Mouse (Mus musculus): ENCODE data around the gene Ppid.

Gene Ppid

GRCm38 (mm10) chr3:79590863-79591792 lies at the start of gene Ppid:
TSS of gene Ppid (plus strand) at chr3:79591342.
- peak; percentile 54 for DNase-seq (ENCODE audit: low read depth)

GRCm38 (mm10) chr3:79542585-79542984 lies 48.6 kb upstream of the Ppid start:
- peak; percentile 87 for DNase-seq (ENCODE audit: low read depth)

DNA sequence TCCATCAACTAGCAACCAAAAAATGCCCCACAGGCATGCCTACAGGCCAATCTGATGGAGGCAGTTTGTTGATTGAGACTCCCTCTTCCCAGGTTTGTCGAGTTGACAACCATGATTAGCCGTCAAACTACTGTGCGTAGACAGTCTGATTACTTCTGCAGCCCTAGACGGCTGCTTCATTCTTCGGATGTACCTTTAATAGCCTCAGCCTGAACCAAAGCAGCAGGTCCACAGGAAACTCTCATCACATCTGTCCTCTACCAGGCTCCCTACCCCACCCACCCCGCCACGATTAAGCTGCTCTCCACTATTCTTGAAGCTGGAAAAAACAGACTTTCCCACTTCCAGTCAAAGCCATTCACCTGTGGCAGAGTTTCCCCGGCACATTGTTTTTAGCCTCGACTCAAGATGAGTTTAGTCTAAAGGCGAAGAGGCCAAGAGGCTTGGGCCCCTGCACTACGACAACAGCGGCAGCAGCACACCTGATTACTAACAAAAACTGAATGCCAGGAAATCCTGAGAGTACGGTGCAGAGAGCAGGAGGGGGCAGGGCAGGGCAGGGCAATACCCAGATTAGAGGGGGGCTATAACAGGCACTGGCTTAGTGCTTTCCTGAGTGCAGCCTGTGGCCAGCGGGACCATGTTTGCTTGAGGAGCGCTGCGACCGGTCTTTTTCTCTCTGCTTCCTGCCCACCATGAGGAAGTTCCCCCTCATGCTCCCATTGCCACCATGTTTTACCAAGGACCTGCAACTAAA lies 42.3 kb upstream of the Ppid start:
- DNase-seq (ENCODE audit: low read depth), result no peak

DNA sequence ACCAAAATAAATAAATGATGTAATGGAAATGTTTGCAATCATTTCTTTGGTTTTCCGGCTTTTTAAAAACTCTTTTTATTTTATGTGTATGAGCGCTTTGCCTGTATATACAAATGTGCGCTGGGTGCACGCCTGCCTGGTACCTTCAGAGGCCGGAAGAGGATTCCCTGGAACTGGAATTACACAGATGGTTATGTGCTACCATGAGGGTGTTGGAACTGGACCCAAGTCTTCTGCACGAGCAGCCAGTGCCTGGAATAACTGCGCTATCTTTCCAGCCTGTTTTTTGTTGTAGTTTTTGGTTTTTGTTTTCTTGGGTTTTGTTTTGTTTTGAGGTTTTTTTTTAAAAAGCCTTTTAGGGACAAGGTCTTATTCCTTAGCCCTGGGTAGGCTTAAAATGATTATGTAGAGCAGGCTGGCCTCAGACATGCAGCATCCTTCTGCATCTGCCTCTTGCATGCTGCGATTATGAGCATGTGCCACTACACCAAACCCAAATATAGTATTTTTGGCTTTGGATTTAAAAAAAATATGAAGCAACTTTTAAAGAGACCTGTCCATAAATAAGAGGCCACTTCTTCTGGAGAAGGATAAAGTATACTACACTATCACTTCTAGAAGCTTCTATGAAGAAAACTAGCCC lies 41.3 kb upstream of the Ppid start:
- no peak for DNase-seq (ENCODE audit: low read depth)

DNA sequence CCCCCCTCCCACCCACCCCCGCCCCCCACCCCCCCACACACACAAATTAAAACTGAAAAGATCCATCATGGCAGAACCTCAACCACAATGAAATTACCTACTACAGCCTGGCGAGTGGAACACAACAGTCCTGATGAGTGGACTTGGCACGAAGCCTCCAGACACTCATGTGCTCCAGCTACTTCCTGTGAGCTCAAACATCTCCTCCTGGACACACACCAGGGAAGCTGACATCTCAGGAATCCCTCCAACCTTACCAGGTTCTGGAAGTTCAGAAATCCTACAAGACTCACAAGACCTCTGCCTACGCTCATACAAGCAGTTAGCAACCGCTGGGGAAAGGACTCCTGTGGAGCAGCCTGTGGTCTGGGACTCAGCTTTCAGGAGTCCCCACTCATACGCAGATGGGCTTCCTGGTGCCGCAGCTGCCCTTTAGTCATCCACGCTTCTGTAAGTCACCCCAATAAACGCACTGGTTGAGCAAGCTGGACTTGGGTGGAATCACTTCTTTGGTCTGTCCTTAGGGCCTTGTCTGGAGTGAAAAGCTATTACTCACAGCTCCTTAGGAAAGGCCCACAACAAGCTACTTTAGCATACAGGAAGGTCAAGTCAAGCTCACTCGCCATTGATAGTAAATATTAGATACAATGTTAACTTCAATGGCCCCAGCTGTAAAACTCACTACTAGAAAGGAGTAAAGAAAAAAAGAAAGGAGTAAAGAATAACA lies 39.2 kb upstream of the Ppid start:
- peak; percentile 73 for DNase-seq (ENCODE audit: low read depth)

DNA sequence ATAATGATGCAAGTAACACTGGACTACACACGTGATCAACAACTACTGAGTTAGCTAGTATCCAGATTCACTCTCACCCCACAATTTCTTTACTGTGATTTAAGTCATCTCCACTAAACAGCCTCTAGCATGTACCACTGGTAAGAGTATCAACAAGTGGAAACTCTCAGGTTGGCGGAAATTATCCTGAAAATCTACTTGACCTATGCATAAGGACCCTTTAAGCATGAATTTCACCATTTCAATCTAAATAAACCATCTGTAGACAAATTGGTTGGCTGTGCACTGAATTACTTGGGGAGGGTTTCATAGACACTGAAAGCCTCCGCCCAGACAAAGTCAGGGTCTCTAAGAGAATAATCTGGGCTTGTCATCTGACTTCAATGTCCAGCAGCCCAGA lies 37.4 kb upstream of the Ppid start:
- DNase-seq (ENCODE audit: low read depth), result no peak

- no peak for DNase-seq (ENCODE audit: low read depth)
These were observed 36.1 kb upstream of the Ppid start for GRCm38 (mm10) chr3:79555061-79555460.

- peak; percentile 70 for DNase-seq (ENCODE audit: low read depth)
These were observed 31.9 kb upstream of the Ppid start for GRCm38 (mm10) chr3:79559021-79559772.

- DNase-seq (ENCODE audit: low read depth), result no peak
These were observed 31.4 kb upstream of the Ppid start for GRCm38 (mm10) chr3:79559773-79560045.

- DNase-seq (ENCODE audit: low read depth), result no peak
These were observed 30.6 kb upstream of the Ppid start for GRCm38 (mm10) chr3:79560555-79560954.

GRCm38 (mm10) chr3:79561784-79562715 lies 29.1 kb upstream of the Ppid start:
- DNase-seq (ENCODE audit: low read depth), result no peak

- no peak for DNase-seq (ENCODE audit: low read depth)
These were observed 27.6 kb upstream of the Ppid start for GRCm38 (mm10) chr3:79563511-79563910.

DNA sequence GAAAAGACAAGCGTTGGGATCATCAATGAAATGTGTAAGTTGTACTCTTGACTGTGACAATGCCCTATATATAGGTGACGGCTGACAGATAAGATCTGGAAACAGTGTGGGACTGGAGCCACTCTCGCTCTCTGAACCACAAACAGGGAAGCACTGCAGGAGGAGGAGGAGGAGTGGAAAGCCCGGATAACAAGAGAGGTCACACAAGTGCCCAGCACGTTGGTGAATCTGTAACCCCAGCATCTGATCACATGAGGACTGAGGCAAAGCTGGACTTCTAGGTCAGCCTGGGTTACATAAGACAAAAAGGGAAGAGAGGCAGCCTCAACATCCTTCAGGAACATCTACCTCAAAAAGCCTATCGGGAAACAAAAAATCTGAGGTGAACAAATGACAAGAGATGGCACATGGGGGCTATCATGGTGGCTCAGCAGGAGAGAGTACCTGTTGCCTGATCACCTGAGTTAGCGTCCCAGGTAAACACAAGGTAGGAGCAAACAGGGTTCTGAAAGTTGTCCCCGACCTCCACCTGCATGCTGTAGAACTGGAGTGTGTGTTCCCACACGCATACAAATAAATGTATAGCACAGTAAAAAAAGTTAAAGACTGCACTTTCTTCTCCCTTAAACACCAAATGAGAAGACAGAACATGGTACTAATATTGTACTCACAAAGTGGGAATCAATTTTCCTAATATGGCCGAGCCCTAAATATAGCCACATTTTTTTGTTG lies 26.1 kb upstream of the Ppid start:
- DNase-seq (ENCODE audit: low read depth), result no peak

DNA sequence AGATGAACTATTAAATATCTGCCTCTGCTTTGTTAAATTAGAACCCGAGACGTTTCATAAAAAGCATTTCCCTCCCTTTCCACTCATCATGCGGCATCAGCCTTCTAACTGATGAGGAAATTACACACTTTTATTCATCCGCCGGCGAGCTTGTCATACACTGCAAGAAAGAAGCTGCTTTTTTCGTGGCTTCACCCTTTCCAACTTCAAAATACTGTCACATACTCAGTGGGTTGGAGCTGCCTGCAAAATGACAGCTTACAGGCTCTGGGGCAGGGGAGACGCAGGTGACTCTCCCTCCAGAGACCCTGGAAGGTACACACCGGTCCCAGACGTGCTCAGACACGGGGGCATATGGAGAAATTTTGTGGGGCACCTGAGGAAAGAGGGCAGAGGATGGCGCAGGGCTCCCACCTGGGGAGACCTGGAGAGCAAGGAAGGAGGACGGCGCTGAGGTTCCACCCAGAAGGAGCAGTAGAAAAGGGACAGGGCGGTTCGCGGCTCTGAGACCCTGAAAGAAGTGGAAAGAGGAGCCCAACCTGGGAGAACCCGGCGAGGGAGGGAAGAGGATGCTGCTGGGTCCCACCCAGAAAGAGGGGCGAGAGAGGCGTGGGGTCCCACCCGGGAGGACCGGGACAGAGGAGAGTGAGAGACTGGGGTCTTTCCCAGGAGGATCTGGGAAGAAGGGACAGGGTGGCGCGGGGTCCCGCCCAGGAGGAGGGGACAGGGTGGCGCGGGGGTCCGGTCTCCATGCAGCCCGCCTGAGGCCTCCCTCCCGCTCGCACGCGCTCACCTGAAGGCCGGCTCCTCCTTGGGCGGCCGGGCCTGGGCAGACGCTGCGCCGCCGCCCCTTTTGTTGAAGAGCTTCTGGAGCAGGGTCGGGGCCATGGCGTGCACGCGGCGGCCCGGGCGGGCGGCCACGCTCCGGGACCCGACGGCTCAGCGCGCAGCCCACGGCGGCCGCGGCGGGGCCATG lies 24.1 kb upstream of the Ppid start:
- DNase-seq (ENCODE audit: low read depth), result no peak

GRCm38 (mm10) chr3:79567703-79568362 lies 23.3 kb upstream of the Ppid start, which contains the start of gene Fnip2:
TSS of gene Fnip2 (minus strand) at chr3:79567796.
- DNase-seq (ENCODE audit: low read depth), result peak; percentile 92

DNA sequence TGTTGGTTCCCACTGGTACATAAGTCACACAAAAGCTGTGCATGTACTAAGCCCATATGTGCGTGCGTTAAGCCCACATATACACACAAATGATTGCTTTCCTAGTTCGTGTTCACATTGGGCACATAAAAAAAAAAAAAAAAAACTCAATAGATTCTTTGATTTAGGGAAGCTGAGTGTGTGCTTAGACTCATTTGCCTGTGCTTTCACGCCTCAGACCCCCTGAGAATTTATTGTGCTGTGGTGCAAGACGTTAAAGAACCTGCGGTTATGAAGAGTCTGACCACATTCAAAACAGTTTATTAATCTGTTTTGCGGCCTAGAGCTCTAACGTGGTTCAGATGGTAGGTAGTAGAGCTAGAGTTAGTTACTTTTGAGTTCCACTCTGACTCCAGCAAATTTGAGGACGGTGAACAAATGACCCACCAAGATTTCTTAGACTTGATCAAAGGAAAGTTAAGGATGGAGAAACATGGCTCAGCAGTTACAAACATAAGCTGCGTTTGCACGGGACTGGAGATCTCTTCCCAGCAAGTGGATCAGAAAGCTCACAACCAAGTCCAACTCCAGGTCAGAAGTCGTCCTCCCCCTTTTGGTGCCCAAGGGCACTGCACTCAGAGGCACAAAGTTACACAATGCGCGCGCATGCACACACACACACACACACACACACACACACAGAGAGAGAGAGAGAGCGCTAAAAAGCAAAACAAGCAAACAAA lies 22.4 kb upstream of the Ppid start:
- DNase-seq (ENCODE audit: low read depth), result no peak

DNA sequence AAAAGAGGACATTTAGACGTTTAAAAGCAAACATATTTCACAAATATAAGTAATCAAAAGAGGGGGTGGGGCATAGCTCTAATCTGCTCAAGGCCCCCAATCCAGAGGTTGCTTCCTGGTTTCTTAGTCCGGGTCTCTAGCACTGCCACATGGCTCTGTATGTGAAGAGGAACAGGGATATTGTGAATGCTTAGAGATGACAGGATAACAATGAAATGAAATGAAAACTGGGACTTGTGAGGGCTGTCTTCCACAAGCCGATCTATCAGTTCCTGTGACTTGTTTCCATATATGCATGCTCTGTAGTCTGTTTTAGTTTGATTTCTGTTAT lies 21.8 kb upstream of the Ppid start:
- DNase-seq (ENCODE audit: low read depth), result no peak
